Mouse (Mus musculus) lung, adult 2 months (tissue): Measurements from ENCODE around the gene Akt1. TPM values are rescaled to one million over a fixed set of nuclear protein-coding genes. Genes with fewer than 3 reads are reported as not detected.

ENCODE experiments used
- DNase-seq: peaks from one replicate; pipeline ENCODE4 v3.0.0; 2022
- H3K4me1 ChIP-seq: fragments of 200-500 bp; 2 replicates; pipeline ENCODE4 v1.6.1; 2011; ENCODE audit warnings: low read length; ENCODE audit not compliant: control insufficient read depth, insufficient read depth
- H3K4me3 ChIP-seq: fragments of 200-500 bp; replicated peaks from 2 replicates; pipeline ENCODE3; 2011; ENCODE audit warnings: low read depth, mild to moderate bottlenecking, control low read depth, low read length; ENCODE audit errors: extremely low read depth
- CTCF ChIP-seq: fragments of 200-500 bp; IDR thresholded peaks from 2 replicates; pipeline ENCODE4 v1.5.1; 2011; ENCODE audit warnings: mild to moderate bottlenecking, low read length, control low read depth; ENCODE audit not compliant: insufficient read depth
- POLR2A ChIP-seq: fragments of 200-500 bp; IDR thresholded peaks from 2 replicates; pipeline ENCODE4 v1.6.1; 2011; ENCODE audit warnings: low read depth, mild to moderate bottlenecking, control low read depth, low read length, borderline replicate concordance; ENCODE audit errors: extremely low read depth
- WGBS: fragments of 180-500 bp; shearing (Covaris S2); methylation state at CpG from one replicate; pipeline ENCODE4 v1.1.7; 2018; 5-methylcytosine and 5-hydroxymethylcytosine counted together
- polyA plus RNA-seq: library from polyadenylated mRNA; depleted of rRNA; stranded (reverse); fragments of >200 nt; gene quantifications from 2 replicates; pipeline ENCODE4 v1.2.3, GENCODE M21; 2012; rRNA removed

Akt1 gene
- polyA plus RNA-seq, result 166 and 187 TPM in 2 replicates

DNA sequence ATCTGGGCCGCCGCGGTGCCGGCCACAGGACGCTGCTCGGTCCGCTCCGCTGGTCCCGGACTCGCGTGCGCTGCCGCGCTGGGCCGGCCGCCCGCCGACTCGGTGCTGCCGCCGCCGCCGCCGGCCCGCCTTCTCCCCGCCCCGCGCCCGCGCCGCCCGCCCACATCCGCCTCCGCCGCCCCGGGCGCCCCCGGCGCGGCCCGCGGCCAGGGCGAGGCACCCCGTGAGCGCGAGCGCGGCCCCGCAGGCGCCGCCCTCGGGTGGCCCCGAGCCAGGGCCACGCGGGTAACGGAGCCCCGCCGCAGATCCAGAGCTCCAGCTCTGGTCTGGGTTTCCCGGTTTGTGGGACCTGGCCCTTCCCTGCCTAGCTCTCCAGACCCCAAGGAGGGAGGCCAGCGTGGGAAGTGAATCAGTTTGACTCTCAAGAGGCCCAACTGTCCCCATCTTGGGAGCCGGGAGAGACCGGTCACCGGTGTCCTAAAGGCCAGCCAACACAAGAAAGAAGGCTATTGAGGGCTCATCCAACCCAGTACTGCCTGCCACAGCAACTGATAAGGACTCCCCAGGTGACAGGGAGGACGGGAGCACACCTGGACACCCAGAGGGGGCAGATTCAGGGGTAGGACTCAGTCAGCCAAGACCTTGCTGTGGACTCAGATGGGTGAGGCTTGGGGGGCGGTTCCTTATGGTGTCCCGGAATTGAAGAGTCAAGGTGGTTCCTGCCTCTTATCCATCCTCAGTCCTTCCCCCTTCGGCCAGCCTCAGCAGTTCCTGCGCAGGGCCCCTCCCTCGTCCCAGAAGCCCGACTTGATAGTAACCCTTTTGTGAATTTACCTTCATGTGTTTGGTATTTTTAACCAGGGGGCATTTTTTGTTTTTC, at the start of gene Akt1:
Gene Akt1, minus strand, starts transcription at position 753 of the 880 bp plus-strand sequence.
- peaks cover 33% of the 10 kb centered on the region for H3K4me1 ChIP-seq
- 4% methylated on average over 69 of the region's 70 CpGs for WGBS
- peak; percentile 77 for DNase-seq

DNA sequence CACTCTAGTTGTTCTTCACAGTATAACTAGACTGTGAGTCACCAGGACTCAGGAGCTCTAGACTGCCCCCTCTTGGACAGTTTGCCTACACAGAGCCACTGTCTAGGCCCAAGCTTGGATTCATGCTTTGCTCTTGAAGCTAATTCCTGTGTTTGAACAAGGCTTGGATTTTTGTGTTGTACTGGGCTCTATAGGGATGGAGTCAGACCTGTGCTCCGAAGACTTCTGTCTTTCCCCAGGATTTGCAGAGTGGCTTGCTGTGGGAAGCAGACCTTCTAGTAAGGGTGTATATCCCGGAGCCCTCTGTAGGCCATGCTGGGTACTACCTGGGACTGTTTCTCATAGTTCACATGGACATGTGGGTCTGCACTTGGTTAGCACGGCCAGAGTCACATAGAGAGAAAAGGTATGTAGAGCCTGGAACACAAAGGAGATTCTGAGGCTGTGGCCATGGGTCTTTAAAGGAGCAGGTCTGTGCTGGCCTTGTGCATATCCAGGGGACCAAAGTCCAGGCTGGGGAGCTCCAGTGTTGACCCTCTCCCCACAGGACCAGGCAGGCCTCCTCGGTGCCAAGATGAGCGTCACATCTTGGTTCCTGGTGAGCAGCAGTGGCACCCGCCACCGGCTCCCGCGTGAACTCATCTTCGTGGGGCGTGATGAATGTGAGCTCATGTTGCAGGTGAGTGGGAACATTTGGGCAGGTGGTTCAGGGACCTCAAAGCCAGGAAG, 49.6 kb upstream of the Akt1 start:
- 71% methylated on average over 11 of the region's 11 CpGs for WGBS
- Histone ChIP-seq H3K4me3 (no peak overlapping the region), H3K4me1 (peaks cover 3% of the 10 kb centered on the region)
- DNase-seq, result peak; percentile 74
- TF ChIP-seq CTCF (peak; percentile 42), POLR2A (no peak)

More for the DNA sequence above, at the start of gene Akt1:
- TF ChIP-seq POLR2A, result peak; percentile 45; the same call in 1 of the 2 replicates
- TF ChIP-seq CTCF, result no peak
- peak within 1 kb of the TSS; percentile 75 for H3K4me3 ChIP-seq

DNA sequence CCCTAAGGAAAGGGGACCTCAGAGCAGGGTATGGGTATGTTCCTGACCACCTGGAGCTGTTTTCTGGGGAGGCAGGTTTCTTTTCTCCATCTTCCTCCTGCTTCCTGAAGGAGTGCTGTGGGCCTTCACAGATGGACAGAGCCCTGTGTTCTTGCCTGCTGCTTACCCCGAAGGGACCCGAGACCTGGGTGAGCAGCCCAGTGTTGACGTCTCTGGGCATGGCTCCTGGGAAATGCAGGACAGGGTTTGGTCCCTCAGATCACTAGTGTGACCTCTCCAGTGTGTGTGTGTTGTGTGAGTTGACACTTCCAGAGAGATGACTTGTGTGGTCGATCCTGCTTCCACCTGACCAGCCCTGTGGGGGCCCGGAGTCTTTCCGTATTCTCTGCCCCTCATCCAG, 48.8 kb upstream of the Akt1 start:
- WGBS, result 79% methylated on average over 6 of the region's 6 CpGs
- no peak overlapping the region for H3K4me3 ChIP-seq
- no peak for DNase-seq

DNA sequence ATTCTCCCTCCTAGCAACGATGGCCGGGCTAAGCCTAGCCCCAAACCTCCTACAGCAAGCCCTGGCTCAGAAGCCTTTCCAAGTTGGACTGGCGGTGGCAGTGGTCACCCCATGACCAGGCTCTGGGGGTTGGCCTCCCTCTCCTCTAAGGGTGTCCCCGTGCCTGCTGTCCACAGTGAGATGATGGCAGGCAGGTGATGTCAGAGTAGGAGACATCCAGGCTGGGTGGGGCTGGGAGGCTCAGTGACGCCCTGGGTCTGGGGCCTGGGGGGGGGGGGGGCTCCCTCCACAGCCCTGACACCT, 48.3 kb upstream of the Akt1 start:
- WGBS, result 15% methylated on average over 5 of the region's 5 CpGs
- H3K4me1 ChIP-seq, result peaks cover 3% of the 10 kb centered on the region
- no peak for DNase-seq
- TF ChIP-seq CTCF (no peak), POLR2A (no peak)
- peak overlapping the region; percentile 62 for H3K4me3 ChIP-seq

More for the DNA sequence above, 48.8 kb upstream of the Akt1 start:
- TF ChIP-seq CTCF (no peak), POLR2A (no peak)
- H3K4me1 ChIP-seq, result peaks cover 3% of the 10 kb centered on the region

DNA sequence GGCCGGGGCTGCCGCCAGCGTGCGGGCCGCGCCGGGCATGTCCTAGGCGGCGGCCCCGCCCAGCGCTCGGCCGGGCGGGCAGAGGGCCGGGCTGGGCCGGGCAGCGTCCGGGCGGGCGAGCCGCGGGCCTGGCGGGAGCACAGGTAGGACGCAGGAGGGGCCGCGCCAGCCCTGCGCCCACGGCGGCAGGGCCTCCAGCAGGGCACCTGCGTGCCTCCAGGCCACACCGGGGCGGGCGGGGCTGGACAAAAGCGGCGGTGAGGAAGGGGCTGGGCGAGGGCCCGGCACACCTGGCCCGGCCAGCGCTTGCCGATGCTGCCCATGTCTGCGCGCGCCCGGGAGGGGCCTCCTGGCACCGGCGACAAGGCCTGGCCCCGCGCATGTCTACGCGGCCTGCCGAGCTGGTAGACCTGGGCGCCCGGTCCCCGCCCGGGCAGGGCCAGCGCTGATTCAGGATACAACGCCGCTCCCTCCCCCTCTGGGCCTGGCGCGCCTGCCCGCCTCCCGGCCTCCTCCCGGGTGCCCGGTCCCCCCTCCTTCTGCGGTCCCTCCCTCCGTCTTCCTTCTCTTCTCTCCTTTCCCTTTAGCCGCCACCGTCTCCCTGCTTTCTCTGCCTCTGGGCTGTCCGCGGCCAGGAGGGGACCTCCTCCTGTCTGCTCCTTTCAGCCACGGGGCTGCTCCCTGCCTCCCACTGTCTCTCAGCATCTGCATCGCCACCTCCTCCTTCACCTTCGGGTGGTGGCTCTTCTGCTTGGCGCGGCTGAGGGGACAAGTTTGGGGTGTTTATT, 47.8 kb upstream of the Akt1 start:
- DNase-seq, result peak; percentile 68
- Histone ChIP-seq H3K4me3 (peak overlapping the region; percentile 62), H3K4me1 (peaks cover 3% of the 10 kb centered on the region)
- TF ChIP-seq CTCF (no peak), POLR2A (0 out of 2 replicates have a peak, but pooled peaks have one; percentile 7)
- 4% methylated on average over 70 of the region's 75 CpGs for WGBS

DNA sequence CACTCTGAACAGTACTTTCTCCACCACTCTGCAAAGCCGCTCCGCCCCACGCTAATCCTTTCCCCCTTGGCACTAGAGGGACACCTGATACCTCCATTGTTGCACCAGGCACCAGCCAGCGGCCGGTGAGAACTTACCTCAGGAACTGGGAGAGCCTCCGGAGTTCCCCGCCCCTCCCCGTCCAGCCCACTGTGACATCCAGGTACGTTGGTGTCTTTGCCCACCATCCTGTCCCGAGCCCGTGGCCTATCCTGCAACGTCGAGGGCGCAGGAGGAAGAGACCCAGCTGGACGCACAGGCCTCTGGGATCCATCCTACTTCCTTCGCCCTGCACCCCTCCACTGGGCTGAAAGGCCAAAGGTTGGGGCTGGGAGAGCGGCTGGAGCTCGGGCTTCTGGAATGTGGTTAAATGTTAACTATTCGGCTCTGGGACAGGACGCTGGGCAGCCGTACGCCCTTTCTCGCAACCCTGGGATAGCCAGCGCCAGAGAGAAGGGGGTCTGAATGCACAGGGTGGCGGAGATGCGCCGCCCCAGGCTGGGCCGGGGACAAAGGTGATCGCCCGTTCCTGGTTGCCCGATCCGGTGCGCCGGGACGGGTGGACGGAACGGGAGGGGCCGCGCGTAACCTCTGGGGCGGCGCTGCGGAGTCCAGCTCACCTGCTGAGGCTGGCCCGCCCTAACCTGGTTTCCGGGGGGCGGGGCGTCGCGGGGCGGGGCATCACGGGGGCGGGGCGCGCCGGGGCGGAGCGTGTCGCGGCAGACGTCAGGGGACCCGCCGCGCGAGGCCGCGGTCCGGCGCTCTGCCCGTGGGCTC, 46.9 kb upstream of the Akt1 start:
- Histone ChIP-seq H3K4me3 (peak overlapping the region; percentile 69), H3K4me1 (peaks cover 3% of the 10 kb centered on the region)
- peak; percentile 55; the same call in 1 of the 2 replicates for TF ChIP-seq POLR2A
- TF ChIP-seq CTCF, result no peak
- 12% methylated on average over 57 of the region's 69 CpGs for WGBS
- DNase-seq, result peak; percentile 76

DNA sequence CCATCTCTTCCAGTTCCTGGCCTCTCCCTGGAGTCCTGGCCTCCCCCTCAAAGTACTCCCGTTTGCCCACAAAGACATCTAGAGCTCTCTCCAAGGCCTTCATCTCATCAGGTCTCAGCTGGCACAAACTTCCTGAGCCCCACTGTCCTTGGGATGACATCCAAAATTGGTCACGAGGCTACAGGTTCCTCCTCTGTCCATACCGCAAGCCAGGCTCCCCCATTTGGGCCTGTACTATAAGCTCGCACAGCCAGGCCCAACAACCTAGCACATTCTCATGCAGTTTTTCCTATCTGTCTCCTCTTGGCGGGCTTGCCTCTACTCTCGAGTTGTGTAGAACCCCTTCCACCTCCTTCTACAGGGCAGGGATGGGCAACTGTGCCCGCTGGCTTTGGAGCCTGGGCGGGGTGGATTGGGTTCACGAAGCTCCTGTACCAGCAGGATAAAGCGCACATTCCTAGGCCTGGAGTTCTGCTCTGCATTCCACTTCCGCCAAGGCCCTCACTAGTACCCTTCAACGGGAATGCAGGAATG, 46.3 kb upstream of the Akt1 start:
- TF ChIP-seq CTCF (no peak), POLR2A (no peak)
- Histone ChIP-seq H3K4me1 (peaks cover 3% of the 10 kb centered on the region), H3K4me3 (peak overlapping the region; percentile 69)
- 61% methylated on average over 12 of the region's 12 CpGs for WGBS
- DNase-seq, result no peak

DNA sequence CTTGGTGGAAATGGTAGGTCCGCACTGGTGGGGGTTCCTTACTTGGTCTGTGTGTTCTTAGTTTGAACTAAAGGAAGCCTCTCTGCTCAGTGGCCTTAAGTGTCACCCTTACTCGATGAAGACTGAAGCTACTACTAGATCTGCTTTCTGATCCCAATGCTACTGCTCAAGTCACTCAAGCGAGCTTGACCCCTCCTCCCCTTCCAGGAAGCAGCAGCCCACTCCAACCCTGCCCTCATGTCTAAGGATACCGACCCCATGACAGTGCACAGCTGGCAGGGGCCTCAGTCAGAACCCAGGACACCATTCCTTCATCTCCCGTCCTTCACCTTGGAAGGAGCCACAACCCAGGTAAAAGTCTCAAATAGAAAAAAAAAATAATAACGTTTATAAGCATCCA, 45.5 kb upstream of the Akt1 start, which contains the start of gene Cep170b:
Gene Cep170b, plus strand, starts transcription at position 240 of the 400 bp plus-strand sequence.
- Histone ChIP-seq H3K4me1 (peaks cover 3% of the 10 kb centered on the region), H3K4me3 (peak within 1 kb of the TSS; percentile 69)
- 60% methylated on average over 6 of the region's 6 CpGs for WGBS
- TF ChIP-seq POLR2A (no peak), CTCF (no peak)
- DNase-seq, result no peak

DNA sequence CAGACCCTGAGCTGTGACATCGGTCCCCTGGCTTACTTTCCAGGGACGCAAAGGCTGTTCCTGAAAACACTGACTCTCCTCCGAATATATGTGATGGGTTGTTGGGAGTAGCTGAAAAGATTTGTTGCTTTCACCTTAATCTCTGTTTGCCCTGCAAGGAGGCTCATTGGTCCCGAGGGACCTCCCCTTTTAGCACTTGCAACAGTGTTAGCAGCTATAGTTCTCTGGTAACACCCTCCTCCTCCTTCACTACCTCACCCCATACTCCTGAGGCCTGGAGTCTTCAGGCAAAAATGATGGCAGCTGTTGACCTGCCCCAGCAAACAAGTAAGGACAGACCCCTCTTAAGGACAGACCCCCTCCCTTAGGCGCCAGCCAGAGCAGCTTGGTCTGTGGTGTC, 44.3 kb upstream of the Akt1 start:
- no peak for DNase-seq
- 67% methylated on average over 5 of the region's 5 CpGs for WGBS
- Histone ChIP-seq H3K4me3 (no peak overlapping the region), H3K4me1 (peaks cover 3% of the 10 kb centered on the region)
- no peak for TF ChIP-seq CTCF
- no peak for TF ChIP-seq POLR2A
